ENCODE assay signal across 20 mouse cellular contexts in genomic region chr19:56852590-56852989, GRCm38 (mm10). TPM values are rescaled to one million over a fixed set of nuclear protein-coding genes. Genes with fewer than 3 reads are reported as not detected.
"Had no signal": no experiment of that assay in that cellular context is flagged by ENCODE, and none has a peak within 500 bp of the region (broad histone marks: within the 10 kb centered on the region; RNA-seq: fewer than 3 reads in every experiment).

No protein-coding gene starts in this region.

- H3K27ac ChIP-seq: macrophage; midbrain, embryonic 13.5 days; midbrain, embryonic 15.5 days; neural tube, embryonic 12.5 days; stomach, embryonic 15.5 days; stomach, postnatal 0 days had no signal

- DNase-seq: lung, adult 18-20 months; lung, embryonic 14.5 days; lung, postnatal 14 days; lung, postnatal 36 days; right cerebral cortex, postnatal 14 days; thymus, adult 2 months; thymus, postnatal 25 days; thymus, postnatal 4 days had no signal

- H3K9me3 ChIP-seq: midbrain, embryonic 13.5 days; midbrain, embryonic 15.5 days; stomach, embryonic 15.5 days had no signal

- H3K4me3 ChIP-seq: megakaryocyte, embryonic 14.5 days; midbrain, embryonic 13.5 days; midbrain, embryonic 15.5 days; neural tube, embryonic 12.5 days; stomach, embryonic 15.5 days had no signal

- H3K27me3 ChIP-seq: midbrain, embryonic 13.5 days; midbrain, embryonic 15.5 days; neural tube, embryonic 12.5 days; stomach, embryonic 15.5 days had no signal

- H3K36me3 ChIP-seq: midbrain, embryonic 13.5 days; midbrain, embryonic 15.5 days; neural tube, embryonic 12.5 days; stomach, embryonic 15.5 days had no signal

- H3K4me2 ChIP-seq: lung, embryonic 14.5 days; midbrain, embryonic 11.5 days; midbrain, embryonic 13.5 days; midbrain, embryonic 15.5 days; neural tube, embryonic 12.5 days; stomach, embryonic 15.5 days had no signal

- ATAC-seq: midbrain, embryonic 13.5 days; midbrain, embryonic 15.5 days had no signal

- H3K4me1 ChIP-seq: megakaryocyte, embryonic 14.5 days; midbrain, embryonic 13.5 days; midbrain, embryonic 15.5 days; neural tube, embryonic 12.5 days; stomach, embryonic 15.5 days had no signal

- H3K9ac ChIP-seq: lung, embryonic 14.5 days; midbrain, embryonic 13.5 days; midbrain, embryonic 15.5 days; neural tube, embryonic 12.5 days; stomach, embryonic 15.5 days had no signal

RNA-seq across cellular contexts. Expression of gene Vwa2, which starts 21.5 kb away (rescaled TPM):
- total RNA-seq: megakaryocyte progenitor cell, adult 5-6 weeks; monocyte, adult 5-6 weeks; neutrophil, adult 5-6 weeks had no signal
- polyA plus RNA-seq: macrophage had no signal

RNA-seq across cellular contexts. Expression of gene Tdrd1, which starts 26.6 kb away (rescaled TPM):
- total RNA-seq: neutrophil, adult 5-6 weeks had no signal
- polyA plus RNA-seq: macrophage; spleen, adult 2 months had no signal
